ENCODE assay signal across 23 mouse cellular contexts in genomic region chr5:138271232-138271631, GRCm38 (mm10). TPM values are rescaled to one million over a fixed set of nuclear protein-coding genes. Genes with fewer than 3 reads are reported as not detected.
DNase-seq lines count a peak whose midpoint lies in the region; ATAC-seq and TF ChIP-seq lines count a peak whose summit lies in the region.
"Had no signal": no experiment of that assay in that cellular context is flagged by ENCODE, and none has a peak within 500 bp of the region (broad histone marks: within the 10 kb centered on the region; RNA-seq: fewer than 3 reads in every experiment).

No protein-coding gene starts in this region.

- H3K9ac ChIP-seq in neural tube, embryonic 13.5 days = no peak overlapping the region
- H3K9ac ChIP-seq: forebrain, embryonic 12.5 days; heart, embryonic 15.5 days; hindbrain, embryonic 15.5 days had no signal

- peak overlapping the region; percentile 46; the same call in 1 of the 2 replicates for H3K4me2 ChIP-seq in neural tube, embryonic 13.5 days

- ATAC-seq in neural tube, embryonic 13.5 days (ENCODE audit: low read depth) = no peak
- ATAC-seq: activated CD4-positive, CD25-positive, alpha-beta regulatory T cell, adult 4 months; forebrain, embryonic 16.5 days; inflammation-experienced regulatory T-cells, adult 6 months; Patski had no signal

- H3K27ac ChIP-seq in layer of hippocampus, adult 2 months = peak overlapping the region; percentile 14; the same call in 1 of the 2 replicates
- H3K27ac ChIP-seq in neural tube, embryonic 13.5 days (replicated peaks) = no peak overlapping the region
- H3K27ac ChIP-seq: embryonic facial prominence, embryonic 13.5 days; forebrain, embryonic 12.5 days; heart, embryonic 15.5 days; hindbrain, embryonic 15.5 days had no signal

- H3K9me3 ChIP-seq in neural tube, embryonic 13.5 days = no peaks in the 10 kb centered on the region
- H3K9me3 ChIP-seq: embryonic facial prominence, embryonic 13.5 days; forebrain, embryonic 12.5 days; heart, embryonic 15.5 days; hindbrain, embryonic 15.5 days had no signal

- intact Hi-C loops in heart, postnatal 25 days (cut with DNase I) = no loop called here

- H3K4me1 ChIP-seq in neural tube, embryonic 13.5 days (replicated peaks) = peaks cover 44% of the 10 kb centered on the region

- H3K4me3 ChIP-seq in layer of hippocampus, adult 2 months = no peak overlapping the region
- H3K4me3 ChIP-seq in neural tube, embryonic 13.5 days = no peak overlapping the region
- H3K4me3 ChIP-seq: embryonic facial prominence, embryonic 13.5 days; forebrain, embryonic 12.5 days; heart, adult 2 months; heart, embryonic 15.5 days had no signal

- 58% methylated on average over 3 of the region's 3 CpGs for WGBS in neural tube, embryonic 13.5 days

- H3K36me3 ChIP-seq in neural tube, embryonic 13.5 days = peaks cover 33% of the 10 kb centered on the region
- H3K36me3 ChIP-seq: heart, embryonic 15.5 days; hindbrain, embryonic 15.5 days had no signal

- peak; percentile 85 for DNase-seq in heart, adult 11 months
- no peak for DNase-seq in heart, postnatal 25 days (ENCODE audit: low spot score)
- no peak for DNase-seq in layer of hippocampus, adult 2 months (ENCODE audit: low spot score in 2 of 2)
- DNase-seq in layer of hippocampus, postnatal 14 days (ENCODE audit: low spot score in 2 of 2) = no peak
- no peak for DNase-seq in neural tube, embryonic 10.5 days (ENCODE audit: extremely low spot score, low spot score)
- DNase-seq: cerebellum, adult 11-12 months; cerebellum, adult 9-10 months; cerebellum, postnatal 25 days; gastrocnemius, postnatal 10 days; heart, adult 2 months; heart, postnatal 14 days had no signal

- no peak for TF ChIP-seq CTCF in layer of hippocampus, adult 2 months (conservative IDR thresholded peaks at IDR 0.05)

- H3K27me3 ChIP-seq in neural tube, embryonic 13.5 days = no peaks in the 10 kb centered on the region
- H3K27me3 ChIP-seq: hindbrain, embryonic 15.5 days; Patski had no signal

RNA-seq across cellular contexts. Expression of gene Gal3st4, which starts 1.4 kb away (rescaled TPM):
- under 1 TPM; 0.14 to 0.26 TPM for total RNA-seq in heart, postnatal 25 days (2021)
- 1 to 10 TPM; 3.2 to 3.7 TPM for total RNA-seq in layer of hippocampus, adult 2 months (2021)
- 1 to 10 TPM; 2.3 to 4.0 TPM for total RNA-seq in layer of hippocampus, postnatal 14 days (2021)
- 3.2 TPM in 2 replicates for polyA plus RNA-seq in neural tube, embryonic 13.5 days (2015; fragmentation: Nextera tagmentation; extraction: Ambion mirVana)

RNA-seq across cellular contexts. Expression of gene BC037034, which starts 7.4 kb away (rescaled TPM):
- total RNA-seq in heart, postnatal 25 days (2021) = 1 to 10 TPM; 3.1 to 3.8 TPM
- 10 to 100 TPM; 68.1 to 77.0 TPM for total RNA-seq in layer of hippocampus, adult 2 months (2021)
- 10 to 100 TPM; 72.5 to 79.9 TPM for total RNA-seq in layer of hippocampus, postnatal 14 days (2021)
- polyA plus RNA-seq in neural tube, embryonic 13.5 days (2015; fragmentation: Nextera tagmentation; extraction: Ambion mirVana) = 17.3 and 18.3 TPM in 2 replicates

RNA-seq across cellular contexts. Expression of gene Gm43720, which starts 8.5 kb away (rescaled TPM):
- not detected for total RNA-seq in heart, postnatal 25 days (2021)
- total RNA-seq in layer of hippocampus, adult 2 months (2021) = under 1 TPM in 1 of 2 experiments, not detected in 1; 0.12 TPM
- total RNA-seq in layer of hippocampus, postnatal 14 days (2021) = under 1 TPM in 1 of 2 experiments, not detected in 1; 0.07 TPM
- 0.08 TPM in 1 of 2 replicates, not detected in the other for polyA plus RNA-seq in neural tube, embryonic 13.5 days (2015; fragmentation: Nextera tagmentation; extraction: Ambion mirVana)
- total RNA-seq: adrenal gland, adult 18-20 months; CH12.LX; gastrocnemius, postnatal 4 days; heart, adult 2 months had no signal
- polyA plus RNA-seq: activated CD4-positive, CD25-positive, alpha-beta regulatory T cell, adult 4 months; heart, adult 2 months had no signal

RNA-seq across cellular contexts. Expression of gene Gpc2, which starts 8.6 kb away (rescaled TPM):
- under 1 TPM; 0.08 to 0.18 TPM for total RNA-seq in heart, postnatal 25 days (2021)
- 1 to 10 TPM; 2.4 to 2.5 TPM for total RNA-seq in layer of hippocampus, adult 2 months (2021)
- total RNA-seq in layer of hippocampus, postnatal 14 days (2021) = 1 to 10 TPM; 6.7 to 8.2 TPM
- 184 and 198 TPM in 2 replicates for polyA plus RNA-seq in neural tube, embryonic 13.5 days (2015; fragmentation: Nextera tagmentation; extraction: Ambion mirVana)
- total RNA-seq: CH12.LX had no signal
- polyA plus RNA-seq: activated CD4-positive, CD25-positive, alpha-beta regulatory T cell, adult 4 months had no signal

RNA-seq across cellular contexts. Expression of gene Stag3, which starts 8.8 kb away (rescaled TPM):
- not detected for total RNA-seq in heart, postnatal 25 days (2021)
- under 1 TPM; 0.44 to 0.79 TPM for total RNA-seq in layer of hippocampus, adult 2 months (2021)
- total RNA-seq in layer of hippocampus, postnatal 14 days (2021) = 1 to 10 TPM; 2.2 to 2.9 TPM
- polyA plus RNA-seq in neural tube, embryonic 13.5 days (2015; fragmentation: Nextera tagmentation; extraction: Ambion mirVana) = 3.6 and 4.4 TPM in 2 replicates
- total RNA-seq: CH12.LX; heart, adult 2 months had no signal
- polyA plus RNA-seq: inflammation-experienced regulatory T-cells, adult 6 months had no signal

Comparison
In these comparisons a context has a peak if more than half of its experiments do, and no peak if none do; other contexts are left out.
1. RNA of gene BC037034, which starts 7.4 kb away (total RNA-seq): 72.5 to 79.9 TPM in layer of hippocampus, postnatal 14 days and 68.1 to 77.0 TPM in layer of hippocampus, adult 2 months; 3.1 to 3.8 TPM in heart, postnatal 25 days; every median in the first group is over 10 times any median in the second.